Mouse (Mus musculus): ENCODE measurements around the gene Gm20425.

GRCm38 (mm10) chr9:103246526-103247168, 16.5 kb upstream of the Gm20425 start:
- no peak for TF ChIP-seq CTCF (conservative IDR thresholded peaks at IDR 0.05; ENCODE audit: low read length)
- TF ChIP-seq NANOG (IDR thresholded peaks at IDR 0.05; ENCODE audit: borderline replicate concordance, low read length) = no peak
